Mouse (Mus musculus) cerebellum, adult 8-10 months (tissue): ENCODE data around the gene Cggbp1.

Experiments
- DNase-seq: peaks from one replicate; pipeline ENCODE4 v3.0.0; 2022

The Cggbp1 gene

GRCm38 (mm10) chr16:64873416-64874305 is 21.9 kb downstream of the Cggbp1 start:
- DNase-seq: peak; percentile 39

- no peak for DNase-seq
These were observed 23.6 kb downstream of the Cggbp1 start for GRCm38 (mm10) chr16:64875384-64875783.

GRCm38 (mm10) chr16:64875822-64876221 is 24.0 kb downstream of the Cggbp1 start:
- DNase-seq: no peak

GRCm38 (mm10) chr16:64876631-64877265 is 25.0 kb downstream of the Cggbp1 start:
- no peak for DNase-seq

GRCm38 (mm10) chr16:64877314-64877713 is 25.5 kb downstream of the Cggbp1 start:
- DNase-seq: no peak

- no peak for DNase-seq
These were observed 26.9 kb downstream of the Cggbp1 start for GRCm38 (mm10) chr16:64878611-64879132.

- no peak for DNase-seq
These were observed 27.9 kb downstream of the Cggbp1 start for GRCm38 (mm10) chr16:64879735-64880134.

GRCm38 (mm10) chr16:64880986-64881385 is 29.2 kb downstream of the Cggbp1 start:
- DNase-seq: no peak

GRCm38 (mm10) chr16:64881442-64881841 is 29.6 kb downstream of the Cggbp1 start:
- DNase-seq: no peak

GRCm38 (mm10) chr16:64883896-64884295 is 32.1 kb downstream of the Cggbp1 start:
- DNase-seq: no peak

GRCm38 (mm10) chr16:64884420-64884838 is 32.6 kb downstream of the Cggbp1 start:
- no peak for DNase-seq

GRCm38 (mm10) chr16:64885142-64885541 is 33.3 kb downstream of the Cggbp1 start:
- no peak for DNase-seq

GRCm38 (mm10) chr16:64885547-64885946 is 33.8 kb downstream of the Cggbp1 start:
- no peak for DNase-seq

GRCm38 (mm10) chr16:64889496-64889895 is 37.7 kb downstream of the Cggbp1 start:
- DNase-seq: no peak

- no peak for DNase-seq
These were observed 47.3 kb downstream of the Cggbp1 start for GRCm38 (mm10) chr16:64899084-64899483.

GRCm38 (mm10) chr16:64903328-64903727 is 51.5 kb downstream of the Cggbp1 start:
- DNase-seq: no peak

- no peak for DNase-seq
These were observed 55.3 kb downstream of the Cggbp1 start for GRCm38 (mm10) chr16:64907112-64907511.

GRCm38 (mm10) chr16:64908747-64909146 is 57.0 kb downstream of the Cggbp1 start:
- no peak for DNase-seq
